Mouse (Mus musculus) forebrain, embryonic 14.5 days (tissue): ENCODE results near the gene Rgs7. TPM values are rescaled to one million over a fixed set of nuclear protein-coding genes. Genes with fewer than 3 reads are reported as not detected.
A peak's percentile ranks its signal among the peaks of the same experiment; 100 is the strongest.

Experiments used
- ATAC-seq: fragments of 200-750 bp; cut with Nextera tagmentation; 2 replicates; pipeline ENCODE4 v1.8.0; 2017; ENCODE audit warnings: mild to moderate bottlenecking, moderate library complexity
- DNase-seq: peaks from one replicate; pipeline ENCODE4 v3.0.0-alpha.2; 2015; ENCODE audit warnings: low spot score
- H3K27ac ChIP-seq: fragments of 300-500 bp; sonication (generic); 2 replicates; pipeline ENCODE4 v1.5.1; 2014; ENCODE audit warnings: low read depth, mild to moderate bottlenecking, control low read depth, low read length, moderate library complexity
- H3K27me3 ChIP-seq: fragments of 300-500 bp; sonication (generic); replicated peaks from 2 replicates; pipeline ENCODE4 v1.6.1; 2014; ENCODE audit warnings: low read length, control low read depth, mixed read lengths; ENCODE audit not compliant: control insufficient read depth, insufficient read depth
- H3K36me3 ChIP-seq: fragments of 300-500 bp; sonication (generic); 2 replicates; pipeline ENCODE4 v1.6.1; 2014; ENCODE audit warnings: low read length, control low read depth; ENCODE audit not compliant: control insufficient read depth, insufficient read depth
- H3K4me1 ChIP-seq: fragments of 300-500 bp; sonication (generic); 2 replicates; pipeline ENCODE4 v1.6.1; 2014; ENCODE audit warnings: antibody characterized with exemption, low read length, control low read depth; ENCODE audit not compliant: control insufficient read depth, insufficient read depth
- H3K4me2 ChIP-seq: fragments of 300-500 bp; sonication (generic); 2 replicates; pipeline ENCODE4 v1.6.1; 2014; ENCODE audit warnings: mild to moderate bottlenecking, control low read depth, low read length
- H3K4me3 ChIP-seq: fragments of 300-500 bp; sonication (generic); 2 replicates; pipeline ENCODE4 v1.5.1; 2014; ENCODE audit warnings: low read depth, low read length, control low read depth
- H3K9ac ChIP-seq: fragments of 300-500 bp; sonication (generic); 2 replicates; pipeline ENCODE4 v1.6.1; 2014; ENCODE audit warnings: mild to moderate bottlenecking, low read length, control low read depth, moderate library complexity
- H3K9me3 ChIP-seq: fragments of 300-500 bp; sonication (generic); replicated peaks from 2 replicates; pipeline ENCODE4 v1.6.1; 2016; ENCODE audit warnings: low read length, control low read depth, mixed read lengths; ENCODE audit not compliant: control insufficient read depth
- WGBS: fragments of 180-500 bp; shearing (Covaris S2); extraction: QIAGEN DNeasy Blood & Tissue Kit; methylation state at CpG from one replicate; pipeline ENCODE4 v1.1.7; 2014; 5-methylcytosine and 5-hydroxymethylcytosine counted together
- polyA plus RNA-seq: library from polyadenylated mRNA; unstranded; fragments of >200 nt; fragmentation: Nextera tagmentation; extraction: Ambion mirVana; gene quantifications from 2 replicates; pipeline ENCODE4 v1.2.1, GENCODE M21; 2014

The Rgs7 gene
- polyA plus RNA-seq, 1 experiment from 2014 or later: 19.1 TPM

GRCm38 (mm10) chr1:175492683-175493043 lies 363 bp upstream of the Rgs7 start:
- WGBS: 1% methylated on average over 9 of the region's 11 CpGs
- ATAC-seq (peak; percentile 81; the same call in 1 of the 2 replicates), DNase-seq (no peak)
- no peaks in the 10 kb centered on the region for H3K4me1 ChIP-seq
- peak overlapping the region; percentile 77 for H3K4me3 ChIP-seq
- peak overlapping the region; percentile 80 for H3K27ac ChIP-seq
- H3K4me2 ChIP-seq: peak overlapping the region; percentile 85
- no peaks in the 10 kb centered on the region for H3K36me3 ChIP-seq
- no peaks in the 10 kb centered on the region for H3K27me3 ChIP-seq
- no peaks in the 10 kb centered on the region for H3K9me3 ChIP-seq
- H3K9ac ChIP-seq: peak overlapping the region; percentile 84

GRCm38 (mm10) chr1:175491511-175491860 lies 814 bp downstream of the Rgs7 start:
- ATAC-seq (peak; percentile 6; the same call in 1 of the 2 replicates), DNase-seq (no peak)
- no peak overlapping the region for H3K27ac ChIP-seq
- no peaks in the 10 kb centered on the region for H3K27me3 ChIP-seq
- 9% methylated on average over 6 of the region's 6 CpGs for WGBS
- peak overlapping the region; percentile 84 for H3K9ac ChIP-seq
- peak overlapping the region; percentile 85 for H3K4me2 ChIP-seq
- H3K36me3 ChIP-seq: no peaks in the 10 kb centered on the region
- H3K9me3 ChIP-seq: no peaks in the 10 kb centered on the region
- peak overlapping the region; percentile 77 for H3K4me3 ChIP-seq
- H3K4me1 ChIP-seq: no peaks in the 10 kb centered on the region

- H3K27ac ChIP-seq: no peak overlapping the region
- no peaks in the 10 kb centered on the region for H3K27me3 ChIP-seq
- no peaks in the 10 kb centered on the region for H3K36me3 ChIP-seq
- H3K9ac ChIP-seq: no peak overlapping the region
- no peaks in the 10 kb centered on the region for H3K4me1 ChIP-seq
- H3K4me3 ChIP-seq: no peak overlapping the region
- H3K9me3 ChIP-seq: no peaks in the 10 kb centered on the region
- no peak for DNase-seq
- WGBS: 57% methylated on average over 4 of the region's 4 CpGs
- no peak for ATAC-seq
- no peak overlapping the region for H3K4me2 ChIP-seq
Measured at GRCm38 (mm10) chr1:175485109-175485508, 7.2 kb downstream of the Rgs7 start.

- no peak overlapping the region for H3K27ac ChIP-seq
- H3K9ac ChIP-seq: no peak overlapping the region
- no peak overlapping the region for H3K4me2 ChIP-seq
- ATAC-seq (no peak), DNase-seq (no peak)
- no peak overlapping the region for H3K4me3 ChIP-seq
- H3K9me3 ChIP-seq: no peaks in the 10 kb centered on the region
- no peaks in the 10 kb centered on the region for H3K4me1 ChIP-seq
- no peaks in the 10 kb centered on the region for H3K36me3 ChIP-seq
- H3K27me3 ChIP-seq: no peaks in the 10 kb centered on the region
- WGBS: 83% methylated on average over 5 of the region's 5 CpGs
Measured at GRCm38 (mm10) chr1:175473060-175473459, 19.2 kb downstream of the Rgs7 start.

GRCm38 (mm10) chr1:175469087-175469788 lies 23.1 kb downstream of the Rgs7 start:
- H3K27ac ChIP-seq: no peak overlapping the region
- peak; percentile 8 for DNase-seq
- WGBS: 60% methylated on average over 8 of the region's 8 CpGs
- no peaks in the 10 kb centered on the region for H3K36me3 ChIP-seq
- no peak overlapping the region for H3K9ac ChIP-seq
- ATAC-seq: no peak
- H3K4me1 ChIP-seq: no peaks in the 10 kb centered on the region
- no peak overlapping the region for H3K4me2 ChIP-seq
- H3K27me3 ChIP-seq: no peaks in the 10 kb centered on the region
- H3K4me3 ChIP-seq: no peak overlapping the region
- no peaks in the 10 kb centered on the region for H3K9me3 ChIP-seq

- no peak overlapping the region for H3K9ac ChIP-seq
- H3K27me3 ChIP-seq: no peaks in the 10 kb centered on the region
- no peaks in the 10 kb centered on the region for H3K9me3 ChIP-seq
- no peak for DNase-seq
- no peak overlapping the region for H3K4me3 ChIP-seq
- ATAC-seq: no peak
- no peaks in the 10 kb centered on the region for H3K36me3 ChIP-seq
- no peaks in the 10 kb centered on the region for H3K4me1 ChIP-seq
- no peak overlapping the region for H3K4me2 ChIP-seq
- 88% methylated on average over 2 of the region's 2 CpGs for WGBS
- no peak overlapping the region for H3K27ac ChIP-seq
Measured at GRCm38 (mm10) chr1:175464566-175464965, 27.7 kb downstream of the Rgs7 start.

GRCm38 (mm10) chr1:175462351-175462750 lies 29.9 kb downstream of the Rgs7 start:
- Histone ChIP-seq H3K36me3 (no peaks in the 10 kb centered on the region), H3K9ac (no peak overlapping the region), H3K27ac (no peak overlapping the region), H3K9me3 (no peaks in the 10 kb centered on the region), H3K4me2 (no peak overlapping the region), H3K27me3 (no peaks in the 10 kb centered on the region), H3K4me1 (no peaks in the 10 kb centered on the region), H3K4me3 (no peak overlapping the region)
- WGBS: 94% methylated on average over 2 of the region's 2 CpGs
- ATAC-seq (no peak), DNase-seq (no peak)

- DNase-seq (no peak), ATAC-seq (no peak)
- H3K4me1 ChIP-seq: no peaks in the 10 kb centered on the region
- H3K4me3 ChIP-seq: no peak overlapping the region
- H3K9me3 ChIP-seq: no peaks in the 10 kb centered on the region
- H3K27ac ChIP-seq: no peak overlapping the region
- 88% methylated on average over 6 of the region's 6 CpGs for WGBS
- no peaks in the 10 kb centered on the region for H3K27me3 ChIP-seq
- H3K4me2 ChIP-seq: no peak overlapping the region
- H3K36me3 ChIP-seq: no peaks in the 10 kb centered on the region
- H3K9ac ChIP-seq: no peak overlapping the region
Measured at GRCm38 (mm10) chr1:175454041-175454636, 38.2 kb downstream of the Rgs7 start.

- no peak overlapping the region for H3K9ac ChIP-seq
- H3K27me3 ChIP-seq: no peaks in the 10 kb centered on the region
- H3K27ac ChIP-seq: no peak overlapping the region
- H3K4me2 ChIP-seq: no peak overlapping the region
- H3K4me1 ChIP-seq: peaks cover 3% of the 10 kb centered on the region; the same call in 1 of the 2 replicates
- peak; percentile 38; the same call in 1 of the 2 replicates for ATAC-seq
- peak; percentile 13 for DNase-seq
- H3K36me3 ChIP-seq: no peaks in the 10 kb centered on the region
- no peaks in the 10 kb centered on the region for H3K9me3 ChIP-seq
- WGBS: 27% methylated on average over 5 of the region's 5 CpGs
- H3K4me3 ChIP-seq: no peak overlapping the region
Measured at GRCm38 (mm10) chr1:175448017-175448416, 44.3 kb downstream of the Rgs7 start.
